Mouse (Mus musculus): ENCODE data around the gene Ctnnd1.

DNA sequence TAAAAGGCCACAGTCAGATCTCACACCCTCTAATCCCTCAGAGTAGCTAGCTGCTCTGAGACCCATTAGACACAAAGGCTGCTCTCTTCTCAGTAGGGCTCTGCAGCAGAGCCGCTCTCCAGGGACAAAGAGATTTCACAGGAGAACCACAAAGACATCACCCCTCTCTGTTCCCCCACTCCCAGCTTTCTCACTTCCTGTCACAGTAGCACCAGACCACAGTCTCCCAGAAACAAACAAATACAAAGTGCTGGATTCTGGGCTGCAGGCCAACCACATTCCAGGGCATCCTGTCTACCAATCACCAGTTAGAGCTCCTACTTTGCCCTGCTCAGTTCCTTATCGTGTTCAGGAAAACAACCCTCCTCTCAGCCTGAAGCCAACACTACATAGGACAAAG is 15.0 kb downstream of the Ctnnd1 start:
- TF ChIP-seq POLR2A (IDR thresholded peaks at IDR 0.05; ENCODE audit: extremely low read depth, insufficient read depth, low read length) = no peak
- no peak for TF ChIP-seq CTCF (IDR thresholded peaks at IDR 0.05; ENCODE audit: extremely low read depth, insufficient read depth, low read length)

Data from cortical plate, adult 2 months (tissue).